In the genomic region with DNA sequence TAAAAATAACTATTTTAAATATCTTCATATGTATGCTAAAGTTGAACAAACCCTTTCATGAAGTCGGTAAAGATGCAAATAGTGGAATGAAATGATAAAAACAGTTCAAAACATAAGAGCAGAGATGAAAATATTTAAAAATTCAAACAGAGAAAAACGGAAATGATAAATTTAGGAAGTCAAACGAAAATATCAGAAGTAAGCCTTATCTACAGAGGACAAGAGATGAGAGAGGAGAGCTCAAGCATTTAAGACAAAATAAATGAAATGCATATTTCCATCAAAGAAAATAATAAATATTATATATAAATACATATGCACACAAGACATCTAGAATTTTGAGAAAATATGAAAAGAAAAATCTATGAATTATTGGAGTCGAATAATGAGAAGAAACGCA, we compare ENCODE assay signal across 16 mouse cellular contexts.
"Had no signal": no experiment of that assay in that cellular context is flagged by ENCODE, and none has a peak within 500 bp of the region (broad histone marks: within the 10 kb centered on the region; RNA-seq: fewer than 3 reads in every experiment).

No protein-coding gene starts in this region.

- H3K4me1 ChIP-seq: neural tube, embryonic 13.5 days; neural tube, embryonic 15.5 days; stomach, embryonic 15.5 days had no signal

- H3K9ac ChIP-seq: neural tube, embryonic 13.5 days; neural tube, embryonic 15.5 days; stomach, embryonic 15.5 days had no signal

- H3K36me3 ChIP-seq: neural tube, embryonic 13.5 days; neural tube, embryonic 15.5 days; stomach, embryonic 15.5 days had no signal

- DNase-seq: retina, postnatal 1 day; right cerebral cortex, adult 18-20 months; right cerebral cortex, postnatal 14 days; right cerebral cortex, postnatal 25 days; right cerebral cortex, postnatal 4 days; spleen, adult 18-20 months; thymus, adult 18-20 months; thymus, adult 2 months; thymus, postnatal 14 days; thymus, postnatal 25 days; thymus, postnatal 36 days; thymus, postnatal 4 days had no signal

- H3K9me3 ChIP-seq: neural tube, embryonic 13.5 days; neural tube, embryonic 15.5 days; stomach, embryonic 15.5 days had no signal

- H3K27me3 ChIP-seq: neural tube, embryonic 13.5 days; neural tube, embryonic 15.5 days; stomach, embryonic 15.5 days had no signal

- H3K4me3 ChIP-seq: neural tube, embryonic 13.5 days; neural tube, embryonic 15.5 days; stomach, embryonic 15.5 days had no signal

- H3K27ac ChIP-seq: neural tube, embryonic 13.5 days; neural tube, embryonic 15.5 days; stomach, embryonic 15.5 days; stomach, postnatal 0 days had no signal
